In genomic region chr7:117480831-117481230, GRCm38 (mm10) we compare ENCODE assay signal across 24 mouse cellular contexts.
DNase-seq lines count a peak whose midpoint lies in the region; TF ChIP-seq lines count a peak whose summit lies in the region.
"Had no signal": no experiment of that assay in that cellular context is flagged by ENCODE, and none has a peak within 500 bp of the region (broad histone marks: within the 10 kb centered on the region; RNA-seq: fewer than 3 reads in every experiment).

No protein-coding gene starts in this region.

- TF ChIP-seq RAD21 in MEL (IDR thresholded peaks at IDR 0.05; ENCODE audit: low read depth, low read length), result no peak

- peak overlapping the region; percentile 74 for H3K27ac ChIP-seq in layer of hippocampus, adult 2 months
- no peak overlapping the region for H3K27ac ChIP-seq in MEL (ENCODE audit: control insufficient read depth, low read depth, low read length)
- H3K27ac ChIP-seq in brown adipose tissue, adult 24 weeks (replicated peaks; ENCODE audit: low read depth, low read length), result peak overlapping the region; percentile 17; the same call in 1 of the 2 replicates
- H3K27ac ChIP-seq in small intestine, adult 2 months (ENCODE audit: insufficient read depth, low read depth, low read length), result peak overlapping the region; percentile 57; the same call in 1 of the 2 replicates
- H3K27ac ChIP-seq: embryonic facial prominence, embryonic 13.5 days; heart, adult 2 months; heart, embryonic 13.5 days; hindbrain, embryonic 12.5 days; limb, embryonic 13.5 days; liver, embryonic 13.5 days had no signal

- TF ChIP-seq EP300 in MEL (IDR thresholded peaks at IDR 0.05; ENCODE audit: low read depth in 1 of 2, low read length in 2 of 2), result no peak

- no peak for TF ChIP-seq POLR2A in MEL (IDR thresholded peaks at IDR 0.05; ENCODE audit: control insufficient read depth in 1 of 2, insufficient read depth in 1 of 2, low read depth in 1 of 2, low read length in 2 of 2, poor library complexity in 1 of 2)
- no peak for TF ChIP-seq POLR2A in small intestine, adult 2 months (IDR thresholded peaks at IDR 0.05; ENCODE audit: low read depth, low read length)

- H3K4me1 ChIP-seq in MEL (ENCODE audit: control insufficient read depth in 1 of 2, insufficient read depth in 2 of 2, low read length in 2 of 2), result no peaks in the 10 kb centered on the region
- peaks cover 11% of the 10 kb centered on the region for H3K4me1 ChIP-seq in brown adipose tissue, adult 24 weeks (ENCODE audit: control insufficient read depth, insufficient read depth, insufficient read length, low read length)
- H3K4me1 ChIP-seq in small intestine, adult 2 months (ENCODE audit: control insufficient read depth, insufficient read depth, insufficient read length, low read length), result peaks cover 23% of the 10 kb centered on the region; the same call in 1 of the 2 replicates
- H3K4me1 ChIP-seq: embryonic facial prominence, embryonic 13.5 days; heart, embryonic 13.5 days; hindbrain, embryonic 12.5 days; limb, embryonic 13.5 days; liver, embryonic 13.5 days had no signal

- no peak overlapping the region for H3K9ac ChIP-seq in MEL (ENCODE audit: control insufficient read depth, low read depth, low read length, poor library complexity, severe bottlenecking)
- H3K9ac ChIP-seq: embryonic facial prominence, embryonic 13.5 days; heart, embryonic 13.5 days; hindbrain, embryonic 12.5 days; limb, embryonic 13.5 days; liver, embryonic 13.5 days; lung, embryonic 14.5 days had no signal

- H3K27me3 ChIP-seq in MEL (ENCODE audit: control insufficient read depth in 1 of 2, insufficient read depth in 2 of 2, low read length in 2 of 2), result no peaks in the 10 kb centered on the region
- H3K27me3 ChIP-seq in small intestine, adult 2 months (ENCODE audit: control insufficient read depth, insufficient read depth, low read length), result no peaks in the 10 kb centered on the region
- H3K27me3 ChIP-seq: embryonic facial prominence, embryonic 13.5 days; heart, embryonic 13.5 days; limb, embryonic 13.5 days; liver, embryonic 13.5 days had no signal

- H3K4me3 ChIP-seq in layer of hippocampus, adult 2 months, result no peak overlapping the region
- no peak overlapping the region for H3K4me3 ChIP-seq in MEL (ENCODE audit: control insufficient read depth in 1 of 2, insufficient read depth in 1 of 2, low read depth in 2 of 2, low read length in 2 of 2)
- H3K4me3 ChIP-seq in brown adipose tissue, adult 24 weeks (ENCODE audit: insufficient read depth, low read depth, low read length), result no peak overlapping the region
- no peak overlapping the region for H3K4me3 ChIP-seq in small intestine, adult 2 months (ENCODE audit: low read depth, low read length)
- H3K4me3 ChIP-seq: embryonic facial prominence, embryonic 13.5 days; erythroblast, embryonic 14.5 days; heart, adult 2 months; heart, embryonic 13.5 days; hindbrain, embryonic 12.5 days; limb, embryonic 13.5 days; liver, embryonic 13.5 days had no signal

- intact Hi-C loops in gastrocnemius, postnatal 36 days (cut with DNase I), result no loop called here

- DNase-seq in layer of hippocampus, adult 2 months (ENCODE audit: low spot score in 2 of 2), result no peak
- DNase-seq in layer of hippocampus, adult 8-10 months (ENCODE audit: low spot score in 2 of 2), result no peak
- DNase-seq in MEL (ENCODE audit: low read depth, low spot score), result peak; percentile 13
- no peak for DNase-seq in kidney, adult 9 months
- DNase-seq in gastrocnemius, postnatal 36 days, result no peak
- DNase-seq: adrenal gland, postnatal 10 days; cerebellum, adult 11 months; cerebellum, postnatal 14 days; gastrocnemius, postnatal 14 days; heart, adult 2 months; heart, postnatal 14 days; kidney, postnatal 25 days; layer of hippocampus, adult 9-11 months; liver, embryonic 13.5 days; lung, embryonic 14.5 days; right cerebral cortex, postnatal 14 days; spleen, adult 18-20 months had no signal

- no peak for TF ChIP-seq CTCF in layer of hippocampus, adult 2 months (conservative IDR thresholded peaks at IDR 0.05)
- TF ChIP-seq CTCF in MEL (IDR thresholded peaks at IDR 0.05 in 2 of 3, conservative IDR thresholded peaks at IDR 0.05 in 1 of 3; ENCODE audit: control insufficient read depth in 1 of 3, insufficient read depth in 1 of 3, low read depth in 2 of 3, low read length in 3 of 3, poor library complexity in 1 of 3, severe bottlenecking in 1 of 3), result no peak
- TF ChIP-seq CTCF in small intestine, adult 2 months (IDR thresholded peaks at IDR 0.05; ENCODE audit: extremely low read depth, insufficient read length, insufficient replicate concordance, low read depth, low read length), result no peak

- no peaks in the 10 kb centered on the region for H3K9me3 ChIP-seq in MEL (replicated peaks; ENCODE audit: insufficient read depth, low read length)
- H3K9me3 ChIP-seq: embryonic facial prominence, embryonic 13.5 days; heart, embryonic 13.5 days; hindbrain, embryonic 12.5 days; limb, embryonic 13.5 days; liver, embryonic 13.5 days had no signal

- peaks cover 0 to 5% of the 10 kb centered on the region in 2 experiments; a peak in 2 of 4 replicates for H3K36me3 ChIP-seq in MEL (ENCODE audit: control insufficient read depth in 1 of 2, insufficient read depth in 2 of 2, low read length in 2 of 2)
- no peaks in the 10 kb centered on the region for H3K36me3 ChIP-seq in small intestine, adult 2 months (ENCODE audit: control insufficient read depth, insufficient read depth, low read length)
- H3K36me3 ChIP-seq: embryonic facial prominence, embryonic 13.5 days; heart, embryonic 13.5 days; hindbrain, embryonic 12.5 days; limb, embryonic 13.5 days; liver, embryonic 13.5 days had no signal

- H3K79me2 ChIP-seq in MEL (ENCODE audit: control insufficient read depth, insufficient read depth, low read length, poor library complexity), result no peaks in the 10 kb centered on the region; the same call in 1 of the 2 replicates

- 52% methylated on average over 5 of the region's 5 CpGs for WGBS in small intestine, adult 2 months

TF ChIP-seq in MEL, 35 proteins besides CTCF, POLR2A, EP300 and RAD21:
- TF ChIP-seq ZKSCAN1 (IDR thresholded peaks at IDR 0.05; ENCODE audit: low read depth, low read length) (no peak), MAZ (IDR thresholded peaks at IDR 0.05; ENCODE audit: low read depth, low read length) (no peak), UBTF (IDR thresholded peaks at IDR 0.05; ENCODE audit: borderline replicate concordance, insufficient read depth, low read depth, low read length) (no peak), E2F4 (IDR thresholded peaks at IDR 0.05; ENCODE audit: borderline replicate concordance, low read depth, low read length) (no peak), ETS1 (IDR thresholded peaks at IDR 0.05; ENCODE audit: low read depth, low read length) (no peak), MXI1 (IDR thresholded peaks at IDR 0.05; ENCODE audit: low read depth, low read length) (no peak), JUND (IDR thresholded peaks at IDR 0.05; ENCODE audit: low read depth, low read length) (no peak), BHLHE40 (IDR thresholded peaks at IDR 0.05; ENCODE audit: borderline replicate concordance, low read depth, low read length) (no peak)
TF ChIP-seq in MEL: peak in this region for 0.
